Mouse (Mus musculus) MEL (cell line): ENCODE measurements around the gene Nipbl. TPM values are rescaled to one million over a fixed set of nuclear protein-coding genes. Genes with fewer than 3 reads are reported as not detected.

Source experiments
- DNase-seq: peaks from one replicate; pipeline ENCODE4 v3.0.0; 2011; ENCODE audit warnings: low read depth, low spot score
- H3K27ac ChIP-seq: 2 replicates; pipeline ENCODE4 v1.5.1; 2012; ENCODE audit warnings: low read depth, mild to moderate bottlenecking, control low read depth, low read length, moderate library complexity; ENCODE audit not compliant: control insufficient read depth
- H3K27me3 ChIP-seq, 2 experiments: fragments of 150-350 bp in 1 of 2; sonication (generic) in 1 of 2; 2 replicates each; pipeline ENCODE4 v1.6.1; 2012; ENCODE audit warnings: low read length in 2 of 2, mild to moderate bottlenecking in 2 of 2, improper control_type of control experiment in 1 of 2, moderate library complexity in 1 of 2; ENCODE audit not compliant: insufficient read depth in 2 of 2, control insufficient read depth in 1 of 2
- H3K36me3 ChIP-seq, 2 experiments: 2 replicates each; pipeline ENCODE4 v1.6.1; 2012 to 2014; ENCODE audit warnings: low read length in 2 of 2, improper control_type of control experiment in 1 of 2, inconsistent platforms in 1 of 2, mild to moderate bottlenecking in 1 of 2; ENCODE audit not compliant: insufficient read depth in 2 of 2, control insufficient read depth in 1 of 2
- H3K4me1 ChIP-seq, 2 experiments: fragments of 150-350 bp in 1 of 2; sonication (generic) in 1 of 2; 2 replicates each; pipeline ENCODE4 v1.6.1; 2012; ENCODE audit warnings: low read length in 2 of 2, improper control_type of control experiment in 1 of 2, mild to moderate bottlenecking in 1 of 2; ENCODE audit not compliant: insufficient read depth in 2 of 2, control insufficient read depth in 1 of 2
- H3K4me3 ChIP-seq, 2 experiments: fragments of 150-350 bp in 1 of 2; sonication (generic) in 1 of 2; 2 replicates each; pipeline ENCODE4 v1.5.1; 2012; ENCODE audit warnings: low read depth in 2 of 2, low read length in 2 of 2, mild to moderate bottlenecking in 2 of 2, moderate library complexity in 2 of 2, control low read depth in 1 of 2, improper control_type of control experiment in 1 of 2; ENCODE audit not compliant: control insufficient read depth in 1 of 2, insufficient read depth in 1 of 2
- H3K79me2 ChIP-seq: 2 replicates; pipeline ENCODE4 v1.6.1; 2012; ENCODE audit warnings: mild to moderate bottlenecking, low read length, moderate library complexity; ENCODE audit not compliant: control insufficient read depth, poor library complexity, insufficient read depth
- H3K9ac ChIP-seq: 2 replicates; pipeline ENCODE4 v1.6.1; 2012; ENCODE audit warnings: low read depth, mild to moderate bottlenecking, control low read depth, low read length, moderate library complexity; ENCODE audit not compliant: control insufficient read depth, poor library complexity, severe bottlenecking
- H3K9me3 ChIP-seq: fragments of 150-350 bp; sonication (generic); replicated peaks from 2 replicates; pipeline ENCODE4 v1.6.1; 2012; ENCODE audit warnings: mild to moderate bottlenecking, low read length, improper control_type of control experiment, moderate library complexity; ENCODE audit not compliant: insufficient read depth
- CHD1 ChIP-seq: IDR thresholded peaks from 2 replicates; pipeline ENCODE4 v1.6.1; 2012; ENCODE audit warnings: low read depth, mild to moderate bottlenecking, inconsistent platforms, low read length, improper control_type of control experiment
- CHD2 ChIP-seq: IDR thresholded peaks from 2 replicates; pipeline ENCODE4 v1.6.1; 2011; ENCODE audit warnings: low read length, improper control_type of control experiment
- E2F4 ChIP-seq: IDR thresholded peaks from 2 replicates; pipeline ENCODE4 v1.6.1; 2011; ENCODE audit warnings: low read depth, low read length, improper control_type of control experiment, borderline replicate concordance
- ELF1 ChIP-seq: IDR thresholded peaks from 2 replicates; pipeline ENCODE4 v1.6.1; 2014; ENCODE audit warnings: low read depth, mild to moderate bottlenecking, inconsistent platforms, low read length, improper control_type of control experiment, moderate library complexity
- EP300 ChIP-seq, 2 experiments: IDR thresholded peaks; 2 replicates each; pipeline ENCODE4 v1.6.1; 2011; ENCODE audit warnings: improper control_type of control experiment in 2 of 2, low read length in 2 of 2, low read depth in 1 of 2, mild to moderate bottlenecking in 1 of 2
- ETS1 ChIP-seq: IDR thresholded peaks from 2 replicates; pipeline ENCODE4 v1.6.1; 2012; ENCODE audit warnings: low read depth, mild to moderate bottlenecking, inconsistent platforms, low read length, improper control_type of control experiment, moderate library complexity
- GABPA ChIP-seq: IDR thresholded peaks from 2 replicates; pipeline ENCODE4 v1.6.1; 2012; ENCODE audit warnings: low read depth, mild to moderate bottlenecking, inconsistent platforms, low read length, improper control_type of control experiment, moderate library complexity
- GATA1 ChIP-seq: IDR thresholded peaks from 2 replicates; pipeline ENCODE4 v1.6.1; 2011; ENCODE audit warnings: low read depth, low read length, improper control_type of control experiment
- HCFC1 ChIP-seq: IDR thresholded peaks from 2 replicates; pipeline ENCODE4 v1.6.1; 2012; ENCODE audit warnings: low read depth, mild to moderate bottlenecking, inconsistent platforms, low read length, improper control_type of control experiment, moderate library complexity
- JUND ChIP-seq: IDR thresholded peaks from 2 replicates; pipeline ENCODE4 v1.6.1; 2011; ENCODE audit warnings: low read depth, mild to moderate bottlenecking, improper control_type of control experiment, low read length
- KAT2A ChIP-seq: conservative IDR thresholded peaks from 2 replicates; pipeline ENCODE4 v1.6.1; 2012; ENCODE audit warnings: low read depth, low read length, improper control_type of control experiment, inconsistent platforms
- MAX ChIP-seq: IDR thresholded peaks from 2 replicates; pipeline ENCODE4 v1.6.1; 2011; ENCODE audit warnings: low read length, improper control_type of control experiment
- MAZ ChIP-seq: IDR thresholded peaks from 2 replicates; pipeline ENCODE4 v1.6.1; 2012; ENCODE audit warnings: low read depth, mild to moderate bottlenecking, inconsistent platforms, low read length, improper control_type of control experiment
- MEF2A ChIP-seq: IDR thresholded peaks from 2 replicates; pipeline ENCODE4 v1.6.1; 2014; ENCODE audit warnings: low read depth, mild to moderate bottlenecking, inconsistent platforms, low read length, improper control_type of control experiment; ENCODE audit not compliant: poor library complexity, insufficient replicate concordance, severe bottlenecking; ENCODE audit errors: extremely low read depth
- MXI1 ChIP-seq: IDR thresholded peaks from 2 replicates; pipeline ENCODE4 v1.6.1; 2011; ENCODE audit warnings: mild to moderate bottlenecking, low read depth, low read length, improper control_type of control experiment
- MYB ChIP-seq: IDR thresholded peaks from 2 replicates; pipeline ENCODE4 v1.6.1; 2011; ENCODE audit warnings: mild to moderate bottlenecking, low read depth, low read length, improper control_type of control experiment
- POLR2AphosphoS2 ChIP-seq: IDR thresholded peaks from 2 replicates; pipeline ENCODE4 v1.6.1; 2011; ENCODE audit warnings: low read length, improper control_type of control experiment
- POLR2AphosphoS5 ChIP-seq: IDR thresholded peaks from 2 replicates; pipeline ENCODE4 v1.6.1; 2012; ENCODE audit warnings: low read depth, borderline replicate concordance, mild to moderate bottlenecking, inconsistent platforms, low read length, moderate library complexity, mixed read lengths
- RAD21 ChIP-seq: IDR thresholded peaks from 2 replicates; pipeline ENCODE4 v1.6.1; 2011; ENCODE audit warnings: mild to moderate bottlenecking, low read depth, low read length, improper control_type of control experiment
- RCOR1 ChIP-seq: IDR thresholded peaks from 2 replicates; pipeline ENCODE4 v1.6.1; 2012; ENCODE audit warnings: low read depth, mild to moderate bottlenecking, inconsistent platforms, low read length, improper control_type of control experiment
- SIN3A ChIP-seq: IDR thresholded peaks from 2 replicates; pipeline ENCODE4 v1.6.1; 2012; ENCODE audit warnings: low read length, improper control_type of control experiment, inconsistent platforms
- TBP ChIP-seq: IDR thresholded peaks from 2 replicates; pipeline ENCODE4 v1.8.0; 2011; ENCODE audit warnings: low read depth, low read length, improper control_type of control experiment
- TCF12 ChIP-seq: IDR thresholded peaks from 2 replicates; pipeline ENCODE4 v1.6.1; 2014; ENCODE audit warnings: low read depth, mild to moderate bottlenecking, inconsistent platforms, low read length, improper control_type of control experiment, moderate library complexity
- USF1 ChIP-seq: IDR thresholded peaks from 2 replicates; pipeline ENCODE4 v1.6.1; 2014; ENCODE audit warnings: low read depth, mild to moderate bottlenecking, inconsistent platforms, low read length, improper control_type of control experiment, moderate library complexity
- USF2 ChIP-seq, 2 experiments: IDR thresholded peaks; 2 replicates each; pipeline ENCODE4 v1.6.1; 2011 to 2012; ENCODE audit warnings: improper control_type of control experiment in 2 of 2, low read length in 2 of 2, borderline replicate concordance in 1 of 2, inconsistent platforms in 1 of 2, low read depth in 1 of 2, mild to moderate bottlenecking in 1 of 2; ENCODE audit not compliant: insufficient read depth in 1 of 2
- ZKSCAN1 ChIP-seq: IDR thresholded peaks from 2 replicates; pipeline ENCODE4 v1.6.1; 2012; ENCODE audit warnings: low read depth, mild to moderate bottlenecking, inconsistent platforms, low read length, improper control_type of control experiment, moderate library complexity
- ZMIZ1 ChIP-seq: IDR thresholded peaks from 2 replicates; pipeline ENCODE4 v1.6.1; 2012; ENCODE audit warnings: low read depth, mild to moderate bottlenecking, inconsistent platforms, low read length, improper control_type of control experiment, moderate library complexity
- polyA plus RNA-seq, 2 experiments: library from polyadenylated mRNA; stranded (reverse) in 1 of 2; unstranded in 1 of 2; fragments of >175 nt in 1 of 2; fragments of >200 nt in 1 of 2; gene quantifications; 2 replicates each; pipeline versions ENCODE4 v1.2.1 to v1.2.4; 2012; ENCODE audit warnings: low replicate concordance in 2 of 2, low read depth in 1 of 2; ENCODE audit not compliant: insufficient read length in 2 of 2, insufficient read depth in 1 of 2, missing spikeins in 1 of 2
- total RNA-seq: library from RNA; depleted of rRNA; stranded (reverse); fragments of 300-350 nt; gene quantifications from 2 replicates; pipeline ENCODE4 v1.2.3, GENCODE M21; 2012

The Nipbl gene
- total and polyA plus RNA-seq, 3 experiments: 21.8 to 66.3 (median 35.6) TPM

GRCm38 (mm10) chr15:8451071-8451470 lies 6.8 kb upstream of the Nipbl start (continued):
- peak; percentile 58; the same call in 1 of the 2 replicates for TF ChIP-seq MYB
- TF ChIP-seq CHD2: no peak
- no peak for TF ChIP-seq MAZ
- no peak for TF ChIP-seq POLR2AphosphoS2
- TF ChIP-seq MEF2A: no peak
- TF ChIP-seq MAX: peak; percentile 74
- TF ChIP-seq ELF1: peak; percentile 60; the same call in 1 of the 2 replicates
- TF ChIP-seq TBP: 0 out of 2 replicates have a peak, but pooled peaks have one; percentile 29
- TF ChIP-seq POLR2AphosphoS5: no peak
- TF ChIP-seq USF2 (IDR thresholded peaks at IDR 0.05; ENCODE audit: borderline replicate concordance in 1 of 2, insufficient read depth in 1 of 2, low read depth in 1 of 2, low read length in 2 of 2): peak in 1 of 2 experiments; percentile 65; a peak in 2 of 4 replicates
- TF ChIP-seq ETS1: peak; percentile 41; the same call in 1 of the 2 replicates
- peak; percentile 51; the same call in 1 of the 2 replicates for TF ChIP-seq MXI1
- TF ChIP-seq TCF12: no peak
- peak; percentile 68 for TF ChIP-seq RAD21
- TF ChIP-seq JUND: peak; percentile 35; the same call in 1 of the 2 replicates
- no peak for TF ChIP-seq GABPA
- no peak for TF ChIP-seq ZKSCAN1
- no peak for TF ChIP-seq ZMIZ1
- no peak for TF ChIP-seq GATA1
- no peak for TF ChIP-seq RCOR1
- TF ChIP-seq KAT2A: no peak; the same call in 1 of the 2 replicates
- peak; percentile 65 for TF ChIP-seq HCFC1
- TF ChIP-seq E2F4: no peak

- peak overlapping the region; percentile 32 to 64 for H3K4me3 ChIP-seq
- no peaks in the 10 kb centered on the region for H3K9me3 ChIP-seq
- peak; percentile 92 for TF ChIP-seq SIN3A
- peak; percentile 69; the same call in 1 of the 2 replicates for TF ChIP-seq RCOR1
- TF ChIP-seq MAX: peak; percentile 77
- peak in 1 of 2 experiments; percentile 32; a peak in 2 of 4 replicates for TF ChIP-seq EP300 (IDR thresholded peaks at IDR 0.05; ENCODE audit: low read depth in 1 of 2, low read length in 2 of 2)
- no peak for TF ChIP-seq POLR2AphosphoS5
- 0 out of 2 replicates have a peak, but pooled peaks have one; percentile 33 for TF ChIP-seq HCFC1
- TF ChIP-seq USF1: peak; percentile 24; the same call in 1 of the 2 replicates
- TF ChIP-seq GATA1: no peak
- TF ChIP-seq CHD1: peak; percentile 61; the same call in 1 of the 2 replicates
- peak; percentile 99 for TF ChIP-seq MXI1
- peaks cover 0 to 13% of the 10 kb centered on the region in 2 experiments; a peak in 2 of 4 replicates for H3K36me3 ChIP-seq
- no peak overlapping the region for H3K27ac ChIP-seq
- peak overlapping the region; percentile 30 for H3K9ac ChIP-seq
- no peaks in the 10 kb centered on the region for H3K27me3 ChIP-seq
- H3K4me1 ChIP-seq: peaks cover 6 to 15% of the 10 kb centered on the region in 2 experiments
- peak; percentile 69 for DNase-seq
- peaks cover 48% of the 10 kb centered on the region for H3K79me2 ChIP-seq
Observed at GRCm38 (mm10) chr15:8447193-8447767, 3.0 kb upstream of the Nipbl start.
